Mouse (Mus musculus) testis, adult 2 months (tissue): ENCODE measurements at regions not wholly inside any gene's neighbourhood (a gene's known extent, or its start where the extent isn't known, plus 50 kb on each side); places are given as distances from the start of the nearest gene placed in this dataset.

Source experiments
- CTCF ChIP-seq: fragments of 200-500 bp; IDR thresholded peaks from 2 replicates; pipeline ENCODE4 v1.5.1; 2012; ENCODE audit warnings: low read depth, mild to moderate bottlenecking, inconsistent platforms, low read length, moderate library complexity; ENCODE audit not compliant: control insufficient read depth, insufficient read depth, insufficient replicate concordance
- POLR2A ChIP-seq: fragments of 200-500 bp; IDR thresholded peaks from 2 replicates; pipeline ENCODE4 v1.6.1; 2012; ENCODE audit warnings: low read depth, mild to moderate bottlenecking, inconsistent platforms, low read length, moderate library complexity; ENCODE audit not compliant: control insufficient read depth

GRCm38 (mm10) chr17:15288640-15289039 lies 88.0 kb downstream of the Dll1 start:
- no peak for TF ChIP-seq CTCF
- no peak for TF ChIP-seq POLR2A
